Mouse (Mus musculus): Measurements from ENCODE around the gene Matk. TPM values are rescaled to one million over a fixed set of nuclear protein-coding genes. Genes with fewer than 3 reads are reported as not detected.

Gene Matk
- polyA plus RNA-seq, 1 experiment from 2014 or later = 13.0 TPM

GRCm38 (mm10) chr10:81268643-81269412, 16.1 kb downstream of the Matk start:
- peaks cover 55% of the 10 kb centered on the region for H3K36me3 ChIP-seq
- no peaks in the 10 kb centered on the region for H3K27me3 ChIP-seq
- H3K4me3 ChIP-seq = peak overlapping the region; percentile 54
- H3K9me3 ChIP-seq = no peaks in the 10 kb centered on the region
- peak overlapping the region; percentile 76 for H3K4me2 ChIP-seq
- ATAC-seq (ENCODE audit: low read depth) = no peak
- WGBS = 84% methylated on average over 16 of the region's 16 CpGs
- peaks cover 27% of the 10 kb centered on the region for H3K4me1 ChIP-seq (replicated peaks)
- peak overlapping the region; percentile 81 for H3K9ac ChIP-seq
- H3K27ac ChIP-seq (replicated peaks) = no peak overlapping the region

GRCm38 (mm10) chr10:81272356-81272755, 19.6 kb downstream of the Matk start:
- Histone ChIP-seq H3K27me3 (no peaks in the 10 kb centered on the region), H3K9me3 (no peaks in the 10 kb centered on the region), H3K4me1 (replicated peaks) (peaks cover 12% of the 10 kb centered on the region), H3K36me3 (peaks cover 38% of the 10 kb centered on the region), H3K9ac (no peak overlapping the region), H3K4me3 (no peak overlapping the region), H3K27ac (replicated peaks) (no peak overlapping the region), H3K4me2 (no peak overlapping the region)
- no peak for ATAC-seq (ENCODE audit: low read depth)
- WGBS = 93% methylated on average over 21 of the region's 21 CpGs

- H3K4me1 ChIP-seq (replicated peaks) = peaks cover 5% of the 10 kb centered on the region
- no peaks in the 10 kb centered on the region for H3K9me3 ChIP-seq
- no peak overlapping the region for H3K9ac ChIP-seq
- ATAC-seq (ENCODE audit: low read depth) = no peak
- H3K27me3 ChIP-seq = no peaks in the 10 kb centered on the region
- H3K27ac ChIP-seq (replicated peaks) = no peak overlapping the region
- WGBS = 94% methylated on average over 19 of the region's 19 CpGs
- H3K36me3 ChIP-seq = peaks cover 38% of the 10 kb centered on the region
- no peak overlapping the region for H3K4me3 ChIP-seq
- no peak overlapping the region for H3K4me2 ChIP-seq
Measured at GRCm38 (mm10) chr10:81273842-81274241, 21.1 kb downstream of the Matk start.

GRCm38 (mm10) chr10:81277676-81278075, 24.9 kb downstream of the Matk start:
- no peak for ATAC-seq (ENCODE audit: low read depth)
- Histone ChIP-seq H3K27me3 (peaks cover 27% of the 10 kb centered on the region), H3K9ac (no peak overlapping the region), H3K4me1 (replicated peaks) (no peaks in the 10 kb centered on the region), H3K9me3 (no peaks in the 10 kb centered on the region), H3K4me3 (no peak overlapping the region), H3K27ac (replicated peaks) (no peak overlapping the region), H3K36me3 (peaks cover 13% of the 10 kb centered on the region), H3K4me2 (no peak overlapping the region)
- WGBS = 79% methylated on average over 22 of the region's 22 CpGs

GRCm38 (mm10) chr10:81279496-81279895, 26.8 kb downstream of the Matk start:
- H3K9ac ChIP-seq = no peak overlapping the region
- no peak overlapping the region for H3K4me3 ChIP-seq
- H3K4me1 ChIP-seq (replicated peaks) = no peaks in the 10 kb centered on the region
- no peak for ATAC-seq (ENCODE audit: low read depth)
- H3K4me2 ChIP-seq = no peak overlapping the region
- H3K36me3 ChIP-seq = no peaks in the 10 kb centered on the region
- 33% methylated on average over 10 of the region's 10 CpGs for WGBS
- H3K27me3 ChIP-seq = peaks cover 46% of the 10 kb centered on the region
- no peak overlapping the region for H3K27ac ChIP-seq (replicated peaks)
- no peaks in the 10 kb centered on the region for H3K9me3 ChIP-seq

GRCm38 (mm10) chr10:81284189-81284588, 31.5 kb downstream of the Matk start:
- H3K4me3 ChIP-seq = no peak overlapping the region
- no peak overlapping the region for H3K4me2 ChIP-seq
- 44% methylated on average over 6 of the region's 6 CpGs for WGBS
- no peaks in the 10 kb centered on the region; the same call in 1 of the 2 replicates for H3K4me1 ChIP-seq (replicated peaks)
- no peak overlapping the region for H3K27ac ChIP-seq (replicated peaks)
- no peaks in the 10 kb centered on the region for H3K9me3 ChIP-seq
- H3K36me3 ChIP-seq = no peaks in the 10 kb centered on the region
- H3K9ac ChIP-seq = no peak overlapping the region
- H3K27me3 ChIP-seq = peaks cover 70% of the 10 kb centered on the region
- no peak for ATAC-seq (ENCODE audit: low read depth)

- no peak overlapping the region for H3K4me2 ChIP-seq
Measured at GRCm38 (mm10) chr10:81284719-81285118, 32.0 kb downstream of the Matk start.

GRCm38 (mm10) chr10:81285694-81286450, 33.1 kb downstream of the Matk start:
- H3K9me3 ChIP-seq = no peaks in the 10 kb centered on the region
- whole genome bisulfite sequencing = 2% methylated on average over 54 of the region's 54 CpGs
- H3K4me3 ChIP-seq = peak overlapping the region; percentile 43
- peaks cover 13% of the 10 kb centered on the region for H3K4me1 ChIP-seq (replicated peaks)
- peak overlapping the region; percentile 72 for H3K9ac ChIP-seq
- H3K4me2 ChIP-seq = peak overlapping the region; percentile 74
- peak; percentile 55 for ATAC-seq (ENCODE audit: low read depth)
- no peaks in the 10 kb centered on the region for H3K36me3 ChIP-seq
- peaks cover 69% of the 10 kb centered on the region for H3K27me3 ChIP-seq
- H3K27ac ChIP-seq (replicated peaks) = no peak overlapping the region

More at GRCm38 (mm10) chr10:81284719-81285118, 32.0 kb downstream of the Matk start:
- Histone ChIP-seq H3K4me1 (replicated peaks) (peaks cover 2% of the 10 kb centered on the region; the same call in 1 of the 2 replicates), H3K27me3 (peaks cover 69% of the 10 kb centered on the region), H3K9me3 (no peaks in the 10 kb centered on the region), H3K36me3 (no peaks in the 10 kb centered on the region), H3K4me3 (no peak overlapping the region), H3K9ac (no peak overlapping the region), H3K27ac (replicated peaks) (no peak overlapping the region)
- no peak for ATAC-seq (ENCODE audit: low read depth)
- 9% methylated on average over 17 of the region's 17 CpGs for WGBS

GRCm38 (mm10) chr10:81286586-81286985, 33.9 kb downstream of the Matk start:
- WGBS = 45% methylated on average over 6 of the region's 6 CpGs
- no peak for ATAC-seq (ENCODE audit: low read depth)
- Histone ChIP-seq H3K4me2 (no peak overlapping the region), H3K36me3 (no peaks in the 10 kb centered on the region), H3K9me3 (no peaks in the 10 kb centered on the region), H3K4me3 (no peak overlapping the region), H3K27me3 (peaks cover 70% of the 10 kb centered on the region), H3K9ac (no peak overlapping the region), H3K4me1 (replicated peaks) (peaks cover 20% of the 10 kb centered on the region), H3K27ac (replicated peaks) (no peak overlapping the region)

GRCm38 (mm10) chr10:81287513-81288157, 34.9 kb downstream of the Matk start:
- no peak for ATAC-seq (ENCODE audit: low read depth)
- Histone ChIP-seq H3K9ac (no peak overlapping the region), H3K9me3 (no peaks in the 10 kb centered on the region), H3K27ac (replicated peaks) (no peak overlapping the region), H3K4me3 (no peak overlapping the region), H3K4me1 (replicated peaks) (peaks cover 20% of the 10 kb centered on the region), H3K36me3 (no peaks in the 10 kb centered on the region), H3K27me3 (peaks cover 69% of the 10 kb centered on the region), H3K4me2 (no peak overlapping the region)
- WGBS = 61% methylated on average over 8 of the region's 8 CpGs

GRCm38 (mm10) chr10:81288601-81289000, 35.9 kb downstream of the Matk start:
- no peak overlapping the region for H3K27ac ChIP-seq (replicated peaks)
- no peak overlapping the region for H3K4me3 ChIP-seq
- peaks cover 21% of the 10 kb centered on the region for H3K4me1 ChIP-seq (replicated peaks)
- H3K4me2 ChIP-seq = no peak overlapping the region
- H3K36me3 ChIP-seq = no peaks in the 10 kb centered on the region
- 41% methylated on average over 6 of the region's 6 CpGs for WGBS
- no peak overlapping the region for H3K9ac ChIP-seq
- no peaks in the 10 kb centered on the region for H3K9me3 ChIP-seq
- no peak for ATAC-seq (ENCODE audit: low read depth)
- H3K27me3 ChIP-seq = peaks cover 60% of the 10 kb centered on the region

GRCm38 (mm10) chr10:81289278-81289677, 36.5 kb downstream of the Matk start:
- 5% methylated on average over 7 of the region's 7 CpGs for WGBS
- Histone ChIP-seq H3K27me3 (peaks cover 53% of the 10 kb centered on the region), H3K4me1 (replicated peaks) (peaks cover 28% of the 10 kb centered on the region), H3K36me3 (no peaks in the 10 kb centered on the region), H3K9me3 (no peaks in the 10 kb centered on the region), H3K9ac (no peak overlapping the region), H3K27ac (replicated peaks) (no peak overlapping the region), H3K4me2 (no peak overlapping the region), H3K4me3 (no peak overlapping the region)
- ATAC-seq (ENCODE audit: low read depth) = no peak

Measured in neural tube, embryonic 13.5 days (tissue).